Mouse (Mus musculus) spleen, postnatal 4 days (tissue): ENCODE measurements around the gene Gm8897.
"Not testable (repeated sequence)": the region's sequence is repeated elsewhere in the genome, so short reads cannot be mapped to it uniquely, and the experiment has no call there.

Experiments used
- DNase-seq, 2 experiments: peaks; one replicate each; pipeline ENCODE4 v3.0.0; 2022; ENCODE audit warnings: low spot score in 2 of 2

The Gm8897 gene

GRCm38 (mm10) chr5:11416118-11416517 lies at the start of gene Gm8897:
Gene Gm8897 (plus strand): TSS chr5:11416418.
- DNase-seq: not testable (repeated sequence)

- not testable (repeated sequence) for DNase-seq
Observed at GRCm38 (mm10) chr5:11416691-11417090, 473 bp downstream of the Gm8897 start.
